10 mouse cellular contexts compared by ENCODE assay signal in genomic region chr9:25174614-25175013, GRCm38 (mm10). TPM values are rescaled to one million over a fixed set of nuclear protein-coding genes. Genes with fewer than 3 reads are reported as not detected.
DNase-seq lines count a peak whose midpoint lies in the region; ATAC-seq and TF ChIP-seq lines count a peak whose summit lies in the region.
"Had no signal": no experiment of that assay in that cellular context is flagged by ENCODE, and none has a peak within 500 bp of the region (broad histone marks: within the 10 kb centered on the region; RNA-seq: fewer than 3 reads in every experiment).

No protein-coding gene starts in this region.

- peaks cover 15% of the 10 kb centered on the region; the same call in 1 of the 2 replicates for H3K4me1 ChIP-seq in kidney, embryonic 16.5 days (ENCODE audit: insufficient read depth, low read length)
- H3K4me1 ChIP-seq in CH12.LX (ENCODE audit: control insufficient read depth in 1 of 2, insufficient read depth in 2 of 2) = peaks cover 5 to 25% of the 10 kb centered on the region in 2 experiments; a peak in 3 of 4 replicates

- H3K4me3 ChIP-seq in kidney, embryonic 16.5 days (ENCODE audit: low read length) = no peak overlapping the region
- no peak overlapping the region for H3K4me3 ChIP-seq in CH12.LX (replicated peaks in 1 of 3; ENCODE audit: low read depth in 2 of 3, low read length in 2 of 3, poor library complexity in 1 of 3)

- peak; percentile 22 for DNase-seq in embryo, embryonic 11 days
- no peak for DNase-seq in embryo, embryonic 10 days (ENCODE audit: low spot score)
- DNase-seq in kidney, adult 11 months = no peak
- no peak for DNase-seq in CH12.LX (ENCODE audit: extremely low read depth)
- DNase-seq in heart, postnatal 4 days = peak; percentile 12
- no peak for DNase-seq in frontal cortex, postnatal 36 days (ENCODE audit: low spot score in 2 of 2)
- DNase-seq in gastrocnemius, postnatal 36 days = no peak
- DNase-seq: thymus, postnatal 14 days had no signal

- no peaks in the 10 kb centered on the region for H3K27me3 ChIP-seq in kidney, embryonic 16.5 days (ENCODE audit: insufficient read depth, low read length)
- no peaks in the 10 kb centered on the region for H3K27me3 ChIP-seq in CH12.LX (replicated peaks)

- in situ Hi-C loops in CH12.LX (cut with MboI; ENCODE audit: low pct_ligation_motif_present, low pct_unique_long_range_greater_than_20kb, low sequenced_read_pairs) = loop anchor here (10.0 kb wide), 2 partner anchors 70 to 410 kb away; no protein-coding TSS in a partner anchor

- WGBS in kidney, embryonic 16.5 days = 55% methylated on average over 5 of the region's 5 CpGs

- peak overlapping the region; percentile 35 for H3K27ac ChIP-seq in kidney, embryonic 16.5 days (ENCODE audit: low read length)
- no peak overlapping the region for H3K27ac ChIP-seq in CH12.LX (ENCODE audit: insufficient read depth, low read depth)
- H3K27ac ChIP-seq: macrophage had no signal

- TF ChIP-seq CTCF in CH12.LX (conservative IDR thresholded peaks at IDR 0.05 in 1 of 2, IDR thresholded peaks at IDR 0.05 in 1 of 2; ENCODE audit: low read depth in 2 of 2, low read length in 2 of 2) = no peak

- no peak for TF ChIP-seq RAD21 in CH12.LX (IDR thresholded peaks at IDR 0.05; ENCODE audit: low read depth, low read length)

- ATAC-seq in kidney, embryonic 16.5 days (ENCODE audit: low FRiP score, low TSS enrichment) = no peak

- H3K36me3 ChIP-seq in kidney, embryonic 16.5 days (ENCODE audit: insufficient read depth, low read length) = no peaks in the 10 kb centered on the region
- no peaks in the 10 kb centered on the region for H3K36me3 ChIP-seq in CH12.LX (replicated peaks in 1 of 2; ENCODE audit: control insufficient read depth in 1 of 2, insufficient read depth in 1 of 2, low read length in 1 of 2)

- H3K4me2 ChIP-seq in kidney, embryonic 16.5 days (replicated peaks; ENCODE audit: low read depth, low read length) = no peak overlapping the region
- peak overlapping the region; percentile 51; the same call in 1 of the 2 replicates for H3K4me2 ChIP-seq in CH12.LX (ENCODE audit: insufficient read depth, low read depth, poor library complexity, severe bottlenecking)

- no peak overlapping the region for H3K9ac ChIP-seq in kidney, embryonic 16.5 days (replicated peaks; ENCODE audit: low read length)
- H3K9ac ChIP-seq in CH12.LX (ENCODE audit: insufficient read depth, low read depth) = peak overlapping the region; percentile 1

- dilution Hi-C loops in CH12.LX (cut with MboI; ENCODE audit: extremely low pct_ligation_motif_present, extremely low pct_unique_long_range_greater_than_20kb, low sequenced_read_pairs) = no loop called here

- no peak for TF ChIP-seq EP300 in CH12.LX (IDR thresholded peaks at IDR 0.05; ENCODE audit: low read length)

- no peaks in the 10 kb centered on the region for H3K9me3 ChIP-seq in kidney, embryonic 16.5 days (ENCODE audit: low read length)
- H3K9me3 ChIP-seq in CH12.LX (replicated peaks; ENCODE audit: low read length) = no peaks in the 10 kb centered on the region

- intact Hi-C loops in gastrocnemius, postnatal 36 days (cut with DNase I) = loop anchor here (2.0 to 10.0 kb wide), 2 partner anchors 78 to 310 kb away; partner anchors contain the start of genes Eepd1 and Sept7

- TF ChIP-seq POLR2A in CH12.LX (IDR thresholded peaks at IDR 0.05; ENCODE audit: low read depth, low read length) = no peak

- no peaks in the 10 kb centered on the region for H3K79me2 ChIP-seq in CH12.LX (replicated peaks; ENCODE audit: control insufficient read depth, extremely low read depth, insufficient read depth, poor library complexity, severe bottlenecking)

TF ChIP-seq in CH12.LX, 34 proteins besides CTCF, POLR2A, EP300 and RAD21:
- TF ChIP-seq E2F4 (IDR thresholded peaks at IDR 0.05; ENCODE audit: insufficient replicate concordance, low read depth, low read length) = no peak
- no peak for TF ChIP-seq SMC3 (IDR thresholded peaks at IDR 0.05; ENCODE audit: low read depth, low read length)

RNA-seq across cellular contexts. Expression of gene Herpud2, which starts 23.0 kb away (rescaled TPM):
- polyA plus RNA-seq in kidney, embryonic 16.5 days (2015; fragmentation: Nextera tagmentation; extraction: Ambion mirVana) = 29.1 and 29.2 TPM in 2 replicates
- total RNA-seq in CH12.LX (2012; rRNA removed) (3.9 and 4.2 TPM in 2 replicates), CH12.LX (2014; rRNA removed) (8.3 and 9.1 TPM in 2 replicates)
- 11.9 and 16.2 TPM in 2 replicates for polyA plus RNA-seq in CH12.LX (2012; ENCODE audit: insufficient read length, low read depth)
- total RNA-seq in heart, postnatal 4 days (2021) = 10 to 100 TPM; 38.8 to 39.9 TPM
- 10 to 100 TPM; 36.5 to 40.1 TPM for total RNA-seq in gastrocnemius, postnatal 36 days (2021)

Comparison
In these comparisons a context has a peak if more than half of its experiments do, and no peak if none do; other contexts are left out.
1. DNase-seq: peak in embryo, embryonic 11 days (single experiment) and heart, postnatal 4 days (single experiment); none in embryo, embryonic 10 days (single experiment), kidney, adult 11 months (single experiment), CH12.LX (single experiment), frontal cortex, postnatal 36 days (0 of 2) and gastrocnemius, postnatal 36 days (0 of 2).